Mouse (Mus musculus) forebrain, postnatal 0 days (tissue): ENCODE results near the gene Lipe. TPM values are rescaled to one million over a fixed set of nuclear protein-coding genes. Genes with fewer than 3 reads are reported as not detected.

Experiments
- ATAC-seq: fragments of 200-750 bp; cut with Nextera tagmentation; 2 replicates; pipeline ENCODE4 v1.8.0; 2017; ENCODE audit warnings: mild to moderate bottlenecking, moderate library complexity
- DNase-seq: peaks from one replicate; pipeline ENCODE4 v3.0.0-alpha.2; 2015
- H3K27ac ChIP-seq: fragments of 300-500 bp; sonication (generic); 2 replicates; pipeline ENCODE4 v1.5.1; 2014; ENCODE audit warnings: low read depth, mild to moderate bottlenecking, antibody characterized with exemption, low read length, moderate library complexity, mixed read lengths
- H3K27me3 ChIP-seq: fragments of 300-500 bp; sonication (generic); 2 replicates; pipeline ENCODE4 v1.6.1; 2014; ENCODE audit warnings: mild to moderate bottlenecking, low read length, mixed read lengths; ENCODE audit not compliant: insufficient read depth
- H3K36me3 ChIP-seq: fragments of 300-500 bp; sonication (generic); 2 replicates; pipeline ENCODE4 v1.6.1; 2014; ENCODE audit warnings: mild to moderate bottlenecking, moderate library complexity; ENCODE audit not compliant: insufficient read depth
- H3K4me1 ChIP-seq: fragments of 300-500 bp; sonication (generic); 2 replicates; pipeline ENCODE4 v1.6.1; 2014; ENCODE audit warnings: antibody characterized with exemption; ENCODE audit not compliant: insufficient read depth
- H3K4me2 ChIP-seq: fragments of 300-500 bp; sonication (generic); 2 replicates; pipeline ENCODE4 v1.6.1; 2014; ENCODE audit warnings: low read depth, mild to moderate bottlenecking, moderate library complexity
- H3K4me3 ChIP-seq: fragments of 300-500 bp; sonication (generic); 2 replicates; pipeline ENCODE4 v1.5.1; 2014; ENCODE audit warnings: low read depth, low read length, mixed read lengths
- H3K9ac ChIP-seq: fragments of 300-500 bp; sonication (generic); 2 replicates; pipeline ENCODE4 v1.6.1; 2014; ENCODE audit warnings: mild to moderate bottlenecking
- H3K9me3 ChIP-seq: fragments of 300-500 bp; sonication (generic); 2 replicates; pipeline ENCODE4 v1.6.1; 2016; ENCODE audit warnings: low read length
- CTCF ChIP-seq: sonication (generic); IDR thresholded peaks from 2 replicates; pipeline ENCODE4 v1.5.1; 2016; ENCODE audit warnings: antibody characterized with exemption, control low read depth, low read depth
- WGBS: fragments of 180-500 bp; shearing (Covaris S2); extraction: QIAGEN DNeasy Blood & Tissue Kit; methylation state at CpG from one replicate; pipeline ENCODE4 v1.1.7; 2014; 5-methylcytosine and 5-hydroxymethylcytosine counted together
- polyA plus RNA-seq: library from polyadenylated mRNA; unstranded; fragments of >200 nt; fragmentation: Nextera tagmentation; extraction: Ambion mirVana; gene quantifications from 2 replicates; pipeline ENCODE4 v1.2.1, GENCODE M21; 2015
- total RNA-seq: library from RNA; depleted of rRNA; stranded (reverse); fragments of >200 nt; gene quantifications from 2 replicates; pipeline ENCODE4 v1.2.3, GENCODE M21; 2014

The Lipe gene
- total and polyA plus RNA-seq, 2 experiments from 2014 or later: 8.0 to 14.8 TPM

DNA sequence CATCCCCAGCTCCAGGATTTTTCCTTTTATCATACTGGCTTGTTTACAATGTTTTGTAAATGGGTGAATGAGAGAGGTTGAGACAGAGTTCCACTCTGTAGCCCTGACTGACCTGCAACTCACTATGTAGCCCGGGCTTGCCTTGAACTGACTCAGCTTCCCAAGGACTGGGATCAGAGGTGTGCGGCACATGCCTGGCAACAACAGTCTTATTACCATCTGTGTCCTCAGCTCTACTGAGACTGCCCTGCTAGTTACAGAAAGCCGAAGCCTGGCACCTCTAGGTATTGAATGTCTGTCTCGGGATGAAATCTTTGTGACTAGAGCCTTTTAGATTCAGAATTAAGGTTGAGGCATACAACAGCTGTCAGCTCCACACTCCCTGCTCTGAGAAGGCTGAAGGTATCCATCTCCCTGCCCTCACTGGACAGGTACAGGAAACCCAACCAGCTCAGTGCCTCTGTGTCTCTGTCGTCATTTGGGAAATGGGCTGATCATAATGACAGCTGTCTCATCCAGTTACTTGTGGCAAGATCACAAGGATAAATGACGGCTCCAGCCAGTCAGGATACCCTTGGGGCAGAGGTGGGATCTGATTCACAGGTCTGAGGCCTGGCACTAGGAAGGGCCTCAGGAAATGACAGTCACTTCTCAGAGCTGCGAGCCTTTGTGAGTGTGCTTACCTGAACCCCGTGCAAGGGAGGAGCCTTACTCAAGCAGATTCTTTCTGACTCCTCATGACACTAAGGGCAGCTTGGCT is 4.9 kb downstream of the Lipe start:
- DNase-seq (no peak), ATAC-seq (no peak)
- no peak overlapping the region for H3K27ac ChIP-seq
- H3K27me3 ChIP-seq: no peaks in the 10 kb centered on the region
- no peaks in the 10 kb centered on the region for H3K9me3 ChIP-seq
- TF ChIP-seq CTCF: no peak
- peak overlapping the region; percentile 65 for H3K4me2 ChIP-seq
- peaks cover 28% of the 10 kb centered on the region for H3K4me1 ChIP-seq
- 73% methylated on average over 8 of the region's 8 CpGs for WGBS
- H3K9ac ChIP-seq: peak overlapping the region; percentile 64; the same call in 1 of the 2 replicates
- peak overlapping the region; percentile 65; the same call in 1 of the 2 replicates for H3K4me3 ChIP-seq
- H3K36me3 ChIP-seq: no peaks in the 10 kb centered on the region

- Histone ChIP-seq H3K4me3 (no peak overlapping the region), H3K4me1 (peaks cover 28% of the 10 kb centered on the region), H3K27ac (no peak overlapping the region), H3K36me3 (peaks cover 7% of the 10 kb centered on the region), H3K9ac (peak overlapping the region; percentile 14; the same call in 1 of the 2 replicates), H3K27me3 (no peaks in the 10 kb centered on the region), H3K4me2 (no peak overlapping the region), H3K9me3 (no peaks in the 10 kb centered on the region)
- DNase-seq: no peak
- no peak for ATAC-seq
- WGBS: 33% methylated on average over 7 of the region's 7 CpGs
- no peak for TF ChIP-seq CTCF
These were observed 5.7 kb downstream of the Lipe start for GRCm38 (mm10) chr7:25392851-25393250.

- WGBS: 74% methylated on average over 2 of the region's 2 CpGs
- Histone ChIP-seq H3K36me3 (peaks cover 15% of the 10 kb centered on the region), H3K27me3 (no peaks in the 10 kb centered on the region), H3K4me3 (no peak overlapping the region), H3K4me1 (peaks cover 28% of the 10 kb centered on the region), H3K9ac (no peak overlapping the region), H3K9me3 (no peaks in the 10 kb centered on the region), H3K27ac (no peak overlapping the region), H3K4me2 (no peak overlapping the region)
- no peak for DNase-seq
- no peak for ATAC-seq
- TF ChIP-seq CTCF: no peak
These were observed 6.6 kb downstream of the Lipe start for GRCm38 (mm10) chr7:25391856-25392453.

GRCm38 (mm10) chr7:25390986-25391385 is 7.5 kb downstream of the Lipe start:
- 61% methylated on average over 2 of the region's 2 CpGs for WGBS
- Histone ChIP-seq H3K9me3 (no peaks in the 10 kb centered on the region), H3K4me3 (no peak overlapping the region), H3K4me1 (peaks cover 28% of the 10 kb centered on the region), H3K36me3 (peaks cover 22% of the 10 kb centered on the region), H3K27me3 (no peaks in the 10 kb centered on the region), H3K27ac (no peak overlapping the region), H3K9ac (0 out of 2 replicates have a peak overlapping the region, but pooled peaks have one; percentile 6), H3K4me2 (no peak overlapping the region)
- no peak for TF ChIP-seq CTCF
- DNase-seq (no peak), ATAC-seq (no peak)

DNA sequence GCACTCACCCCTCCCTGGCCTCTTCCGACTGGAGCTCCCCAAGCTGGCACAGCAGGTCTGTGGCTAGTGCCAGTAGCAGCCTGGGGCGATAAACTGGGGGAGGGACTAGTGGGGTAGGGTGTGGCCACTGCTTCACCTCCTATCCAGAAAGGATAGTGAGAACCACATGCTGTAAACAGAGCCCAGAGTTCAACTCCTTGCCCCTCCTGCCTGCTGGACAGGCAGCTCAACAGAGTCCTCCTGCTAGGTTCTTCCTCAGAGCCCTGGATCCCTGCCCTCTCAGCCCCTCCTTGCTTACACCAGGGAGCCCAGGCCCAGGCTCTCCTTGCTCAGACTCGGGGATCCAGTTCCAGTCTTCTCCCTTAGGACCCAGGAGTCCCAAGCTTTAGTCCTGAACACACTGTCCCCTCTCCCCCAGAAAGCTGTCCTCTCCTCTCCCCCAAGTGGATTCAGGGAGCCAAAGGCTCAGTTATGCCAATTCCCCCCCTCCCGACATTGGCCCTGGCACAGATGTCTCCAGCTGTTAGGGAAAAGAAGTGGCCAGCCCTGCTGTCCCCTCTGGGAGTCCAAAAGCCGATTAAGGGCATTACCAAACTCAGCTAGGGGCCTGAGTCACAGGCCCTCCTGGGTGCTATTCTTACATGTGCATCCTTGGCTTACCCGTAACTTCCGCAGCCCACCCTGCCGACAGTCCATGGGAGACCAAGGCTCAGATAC is 8.3 kb downstream of the Lipe start:
- WGBS: 46% methylated on average over 8 of the region's 8 CpGs
- ATAC-seq: 0 out of 2 replicates have a peak, but pooled peaks have one; percentile 8
- Histone ChIP-seq H3K9me3 (no peaks in the 10 kb centered on the region), H3K27me3 (no peaks in the 10 kb centered on the region), H3K4me3 (no peak overlapping the region), H3K4me1 (peaks cover 28% of the 10 kb centered on the region), H3K4me2 (no peak overlapping the region), H3K27ac (no peak overlapping the region), H3K36me3 (peaks cover 28% of the 10 kb centered on the region), H3K9ac (no peak overlapping the region)
- TF ChIP-seq CTCF: no peak
- no peak for DNase-seq

- Histone ChIP-seq H3K9ac (no peak overlapping the region), H3K27me3 (no peaks in the 10 kb centered on the region), H3K4me2 (no peak overlapping the region), H3K4me1 (peaks cover 19% of the 10 kb centered on the region), H3K9me3 (no peaks in the 10 kb centered on the region), H3K36me3 (peaks cover 41% of the 10 kb centered on the region), H3K4me3 (no peak overlapping the region), H3K27ac (no peak overlapping the region)
- ATAC-seq (no peak), DNase-seq (no peak)
- WGBS: 87% methylated on average over 7 of the region's 7 CpGs
- no peak for TF ChIP-seq CTCF
These were observed 9.6 kb downstream of the Lipe start for GRCm38 (mm10) chr7:25388916-25389315.
